Mouse (Mus musculus) CH12F3 (cell line): ENCODE results near the gene Plekha4.

Source experiments
- in situ Hi-C: fragments of 300-500 bp; cut with MboI; formaldehyde crosslinking; loops from 2 replicates; pipeline ENCODE4 v1.14.3; 2020; ENCODE audit warnings: low sequenced_read_pairs

The Plekha4 gene

DNA sequence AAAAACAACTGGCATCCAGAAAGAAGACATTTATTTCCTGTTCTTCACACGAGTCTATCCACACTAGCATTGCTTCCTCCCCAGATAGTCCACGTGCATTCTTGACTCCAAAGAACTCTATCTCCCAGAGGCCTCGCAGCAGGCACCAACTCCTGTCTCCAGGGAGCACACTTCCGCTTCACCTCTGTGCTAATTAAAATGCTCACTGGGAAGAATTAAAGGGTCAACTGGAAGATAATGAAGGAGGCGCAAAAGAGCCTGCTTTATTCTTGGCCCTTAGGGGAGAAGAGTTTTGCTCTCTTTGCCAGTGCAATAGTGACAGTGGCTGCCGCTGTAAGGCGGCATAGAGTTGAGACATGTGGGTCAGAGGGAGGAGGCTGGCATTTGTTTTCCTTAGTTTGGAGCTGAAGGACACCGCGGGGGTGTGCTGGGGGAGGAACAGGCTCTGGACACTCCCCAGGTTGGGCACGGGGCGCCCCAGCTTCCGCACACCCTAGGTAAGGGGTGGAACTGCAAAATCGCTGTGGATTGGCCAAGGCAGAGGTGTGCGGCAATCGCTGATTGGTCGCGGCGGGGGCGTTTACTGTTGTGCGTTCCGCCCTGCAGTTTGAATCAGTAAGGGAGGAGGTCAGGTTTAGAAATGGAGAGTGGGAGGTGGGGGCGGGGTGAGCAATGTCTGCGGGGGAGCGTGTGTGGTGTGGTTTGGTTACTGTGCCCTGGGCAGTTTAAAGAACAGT is 41.8 kb downstream of the Plekha4 start:
- in situ Hi-C loops, result no loop called here

DNA sequence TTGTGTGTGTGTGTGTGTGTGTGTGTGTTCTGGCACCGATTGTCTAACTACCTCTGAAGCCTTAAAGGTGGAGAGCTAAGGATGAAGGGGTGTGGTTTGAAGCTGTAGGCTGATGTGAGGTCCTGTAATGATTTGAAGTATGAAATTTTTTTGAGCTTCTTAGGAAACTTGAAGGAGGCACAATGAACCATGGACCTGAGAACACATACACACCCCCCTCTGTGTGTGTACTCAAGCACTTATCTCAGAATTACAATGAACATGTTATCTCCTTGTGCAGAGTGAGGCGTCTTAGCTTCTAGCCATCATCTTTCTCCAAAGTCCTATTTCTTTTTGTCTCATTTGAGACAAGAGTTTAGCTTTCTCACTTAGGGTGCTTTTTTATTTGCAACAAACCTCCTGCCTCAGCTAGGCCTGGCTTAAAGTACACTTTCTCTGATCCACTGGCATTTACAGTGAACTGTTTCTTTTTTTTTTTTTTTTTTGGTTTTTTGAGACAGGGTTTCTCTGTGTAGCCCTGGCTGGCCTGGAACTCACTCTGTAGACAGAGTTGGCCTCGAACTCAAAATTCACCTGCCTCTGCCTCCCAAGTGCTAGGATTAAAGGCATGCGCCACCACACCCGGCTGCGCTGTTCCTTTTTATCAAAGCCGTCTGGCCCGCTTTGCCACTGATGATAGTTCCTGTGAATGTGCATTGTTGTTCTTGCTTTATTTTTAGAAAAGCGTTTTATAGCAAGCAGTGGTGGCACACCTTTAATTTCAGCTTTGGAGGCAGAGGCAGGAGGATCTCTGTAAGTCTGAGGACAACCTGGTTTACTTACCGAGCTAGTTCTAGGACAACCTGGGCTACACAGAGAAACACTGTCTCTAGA is 42.7 kb downstream of the Plekha4 start:
- in situ Hi-C loops, result no loop called here

DNA sequence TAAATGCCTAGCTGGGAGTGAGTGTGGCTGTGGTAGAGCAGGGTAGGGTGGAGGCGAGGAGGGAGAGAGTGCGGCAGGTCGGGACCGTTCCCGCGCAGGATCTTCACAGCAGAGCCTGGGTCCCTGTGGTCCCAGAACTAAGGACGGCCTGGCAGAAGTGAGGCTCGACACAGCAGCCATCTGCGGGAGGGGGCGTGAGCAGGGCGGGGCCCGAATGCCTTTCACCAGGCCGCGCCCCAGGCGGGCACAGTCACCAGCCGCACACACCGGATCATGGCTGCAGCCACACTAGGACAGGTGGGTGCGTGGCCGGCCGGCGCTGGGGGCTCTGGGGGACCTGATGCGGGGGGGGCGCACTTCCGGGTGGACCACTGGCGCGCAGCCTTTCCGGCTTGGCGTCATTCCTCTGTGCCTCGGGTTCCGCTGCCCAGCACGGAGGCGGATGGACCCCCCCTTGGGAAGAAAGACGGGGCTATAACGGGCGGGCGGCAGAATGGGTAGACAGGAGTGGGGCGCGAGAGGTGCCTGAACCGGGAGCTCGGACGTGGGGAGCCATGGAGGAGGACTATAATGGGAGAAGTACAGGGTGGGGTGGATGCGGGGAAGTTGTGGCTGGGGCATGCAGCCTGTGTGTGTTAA is 44.1 kb downstream of the Plekha4 start, which contains the start of gene Bcat2:
Gene Bcat2 (plus strand): TSS at position 51 of the 639 bp plus-strand sequence.
- in situ Hi-C loops, result no loop called here

DNA sequence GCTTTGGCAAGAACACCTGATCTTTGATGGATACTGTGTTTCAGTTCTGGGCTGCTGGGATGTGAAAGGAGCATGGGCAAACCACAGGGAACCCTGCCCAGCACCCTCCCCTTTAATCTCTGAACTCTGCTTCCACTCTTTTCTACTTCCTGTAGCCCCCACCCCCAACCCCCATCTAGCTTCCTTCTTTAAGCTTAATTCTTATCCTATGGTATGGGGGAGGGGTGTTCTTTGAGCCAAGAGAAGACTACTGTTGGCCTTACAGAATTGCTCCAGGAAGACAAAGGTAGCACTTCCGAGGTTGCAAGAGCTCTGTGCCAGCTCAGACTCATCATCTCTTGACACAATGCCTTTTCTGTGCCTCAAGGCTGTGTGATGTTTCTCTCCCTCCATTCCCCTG is 45.8 kb downstream of the Plekha4 start:
- in situ Hi-C loops, result no loop called here

DNA sequence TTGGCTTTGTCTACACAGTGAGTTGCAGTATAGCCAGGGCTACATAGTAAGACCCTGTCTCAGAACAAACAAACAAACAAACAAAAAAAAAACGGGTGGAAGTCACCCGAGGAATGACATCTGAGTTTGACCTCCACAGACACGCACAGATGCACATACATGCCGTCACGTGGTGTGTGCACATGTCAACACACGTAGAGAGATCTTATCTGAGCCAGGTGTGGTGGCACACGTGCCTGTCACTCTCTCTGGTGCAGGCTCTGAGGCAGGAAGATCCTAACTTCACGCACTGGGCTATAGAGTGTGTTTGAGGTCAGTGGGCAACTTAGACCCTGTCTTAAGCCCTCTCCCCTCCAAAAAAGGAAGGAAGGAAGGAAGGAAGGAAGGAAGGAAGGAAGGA is 47.8 kb downstream of the Plekha4 start:
- in situ Hi-C loops, result no loop called here

DNA sequence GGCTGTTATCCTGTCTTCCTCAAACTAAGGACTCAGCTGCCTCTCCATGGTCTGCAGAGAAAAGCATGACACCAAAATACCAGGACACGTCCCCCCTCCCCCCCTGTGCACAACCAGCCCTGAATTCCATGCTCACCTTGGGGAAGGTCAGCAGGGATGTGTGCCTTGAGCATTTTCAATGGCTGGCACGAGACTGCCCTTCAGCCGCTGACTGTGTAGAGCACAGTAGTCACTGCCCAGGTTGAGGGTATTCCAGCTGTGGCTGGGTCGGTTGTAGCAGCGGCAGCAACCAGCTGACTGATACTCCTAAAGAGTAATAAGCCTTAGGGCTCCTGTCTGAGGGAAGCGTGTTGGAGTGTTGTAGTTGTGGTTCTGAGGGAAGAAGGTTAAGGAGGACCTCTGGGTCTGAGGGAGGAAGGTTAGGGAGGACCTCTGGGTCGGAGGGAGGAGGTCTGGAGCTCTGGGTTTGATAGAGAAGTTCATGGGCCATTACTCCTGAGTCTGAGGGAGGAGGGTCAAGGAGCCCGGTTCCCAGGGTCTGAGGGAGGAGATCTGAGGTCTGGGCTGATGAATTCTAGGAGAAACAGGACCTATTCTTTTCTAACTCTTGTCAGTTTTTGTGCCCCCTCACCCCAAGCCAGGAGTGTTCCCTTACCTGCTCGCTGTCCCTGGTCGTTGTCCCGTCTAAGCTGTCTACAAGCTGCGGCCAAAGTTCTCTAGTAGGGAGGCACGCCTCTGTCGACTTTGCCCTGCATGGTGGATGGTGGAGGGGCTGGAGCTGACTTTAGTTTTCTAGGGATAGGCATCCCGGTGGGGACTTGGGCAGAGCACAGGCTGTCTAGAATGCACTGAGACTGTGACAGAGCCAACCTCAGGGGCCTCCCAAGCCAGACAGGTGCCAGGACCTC is 48.6 kb downstream of the Plekha4 start:
- in situ Hi-C loops, result no loop called here

DNA sequence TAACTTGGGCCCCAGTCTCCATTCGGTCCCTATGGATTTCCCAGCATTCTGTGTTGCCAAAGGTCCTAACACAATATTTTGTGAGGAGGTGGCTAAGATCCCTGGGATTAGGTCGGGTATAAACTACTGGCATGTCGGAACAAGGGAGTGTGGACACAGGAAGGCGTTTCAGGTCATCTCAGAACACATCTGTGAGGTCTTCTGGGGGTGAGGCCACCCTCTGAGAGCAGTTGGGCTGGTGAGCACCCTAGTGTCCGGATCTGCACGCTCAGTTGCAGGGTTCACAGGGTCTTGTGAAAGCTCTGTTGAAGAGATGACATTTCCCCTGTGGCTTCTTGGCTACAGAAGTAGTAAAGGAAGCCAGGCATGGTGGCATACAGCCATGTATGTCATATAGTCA is 59.8 kb downstream of the Plekha4 start:
- in situ Hi-C loops, result no loop called here

DNA sequence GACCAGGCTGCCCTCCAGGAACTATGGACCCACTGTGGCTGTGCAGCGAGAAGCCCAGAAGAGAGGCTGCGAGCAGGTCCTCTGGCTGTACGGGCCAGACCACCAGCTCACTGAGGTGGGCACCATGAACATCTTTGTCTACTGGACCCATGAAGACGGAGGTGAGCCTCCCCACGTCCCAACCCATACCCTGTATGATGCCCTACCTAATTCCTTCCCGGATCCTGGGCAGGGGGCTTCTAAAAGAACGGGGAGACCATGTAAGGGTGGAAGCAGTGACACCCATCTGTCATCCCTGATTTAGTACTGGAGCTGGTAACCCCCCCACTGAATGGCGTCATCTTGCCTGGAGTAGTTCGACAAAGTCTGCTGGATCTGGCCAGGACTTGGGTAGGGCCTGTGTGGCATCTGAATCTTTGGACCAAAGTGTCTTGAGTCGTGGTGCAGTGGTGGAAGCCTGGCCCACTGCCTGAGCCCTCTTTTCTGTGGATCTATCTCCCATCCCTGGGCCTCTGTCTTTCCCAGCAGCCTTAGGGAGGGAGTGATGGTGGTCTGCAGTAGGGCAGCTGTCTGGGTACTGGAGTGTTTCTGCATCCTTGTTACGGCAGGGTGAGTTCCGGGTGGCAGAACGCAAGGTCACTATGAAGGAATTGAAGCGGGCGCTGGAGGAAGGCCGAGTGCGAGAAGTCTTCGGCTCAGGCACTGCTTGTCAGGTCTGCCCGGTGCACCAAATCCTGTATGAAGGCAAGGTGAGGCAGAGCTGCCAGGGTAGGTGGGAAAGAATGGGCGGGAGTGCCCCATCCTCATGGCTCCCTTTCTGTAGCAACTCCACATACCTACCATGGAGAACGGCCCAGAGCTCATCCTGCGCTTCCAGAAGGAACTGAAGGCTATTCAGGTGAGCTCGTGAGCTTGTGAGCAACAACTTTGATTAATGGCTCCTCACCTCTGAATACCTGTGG is 61.8 kb downstream of the Plekha4 start:
- in situ Hi-C loops, result no loop called here

DNA sequence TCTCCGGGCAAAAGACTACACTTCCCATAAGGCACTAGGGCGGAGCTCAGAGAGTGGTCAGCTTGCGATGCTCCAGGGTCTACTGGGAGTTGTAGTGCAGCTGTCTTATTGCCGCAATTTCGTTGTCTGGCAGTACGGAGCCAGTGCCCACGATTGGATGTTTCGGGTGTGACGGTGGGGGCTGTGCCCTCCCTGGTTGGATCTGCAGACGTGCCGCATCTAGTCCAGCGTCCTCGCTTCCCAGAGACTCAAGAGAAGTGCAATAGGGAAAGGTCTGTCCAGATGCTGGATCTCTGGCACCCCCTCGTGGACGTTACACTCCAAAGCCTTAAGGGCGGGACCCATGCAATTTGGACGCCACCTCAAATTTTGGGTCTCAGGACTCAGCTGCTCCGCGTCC is 63.0 kb downstream of the Plekha4 start:
- in situ Hi-C loops, result no loop called here

DNA sequence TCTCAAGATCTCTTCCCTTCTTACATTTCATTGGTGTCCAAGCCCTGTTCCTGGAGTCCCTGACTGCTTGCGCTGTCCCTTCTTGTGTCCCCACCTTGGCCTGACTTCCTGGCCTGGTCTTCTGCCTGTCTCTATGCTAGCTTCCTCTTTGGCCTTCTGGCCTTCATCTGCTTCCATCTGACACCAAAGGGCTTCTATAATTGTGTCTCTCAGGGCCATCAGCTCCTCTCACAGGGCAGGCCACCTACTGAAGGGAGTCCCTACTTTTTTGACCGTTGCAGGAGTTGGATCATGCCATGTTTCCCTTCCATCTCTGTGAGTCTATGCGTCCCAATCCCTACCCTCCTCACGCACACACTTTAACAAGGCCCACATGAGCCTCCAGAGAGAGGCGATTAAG is 63.8 kb downstream of the Plekha4 start:
- in situ Hi-C loops, result loop anchor here (10.0 kb wide), 1 partner anchor 95 kb away; the partner anchor contains the start of gene Ntn5

DNA sequence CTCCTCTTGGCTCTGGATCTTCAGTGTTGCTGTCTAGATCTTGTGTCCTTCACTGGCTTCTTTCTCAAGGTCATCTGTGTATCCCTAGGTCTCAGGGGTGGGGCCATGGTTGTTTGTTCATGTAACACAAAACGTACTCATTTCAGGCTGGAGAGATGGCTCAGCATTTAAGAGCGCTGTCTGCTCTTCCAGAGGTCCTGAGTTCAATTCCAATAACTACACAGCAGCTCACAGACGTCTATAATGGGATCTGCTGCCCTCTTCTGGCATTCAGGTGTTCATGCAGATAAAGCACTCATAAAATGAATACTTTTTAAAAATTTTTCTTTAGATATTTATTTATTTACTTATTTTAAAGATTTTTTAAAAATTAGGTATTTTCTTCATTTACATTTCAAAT is 64.7 kb downstream of the Plekha4 start:
- in situ Hi-C loops, result loop anchor here (10.0 kb wide), 1 partner anchor 94 kb away; the partner anchor contains the start of gene Ntn5

DNA sequence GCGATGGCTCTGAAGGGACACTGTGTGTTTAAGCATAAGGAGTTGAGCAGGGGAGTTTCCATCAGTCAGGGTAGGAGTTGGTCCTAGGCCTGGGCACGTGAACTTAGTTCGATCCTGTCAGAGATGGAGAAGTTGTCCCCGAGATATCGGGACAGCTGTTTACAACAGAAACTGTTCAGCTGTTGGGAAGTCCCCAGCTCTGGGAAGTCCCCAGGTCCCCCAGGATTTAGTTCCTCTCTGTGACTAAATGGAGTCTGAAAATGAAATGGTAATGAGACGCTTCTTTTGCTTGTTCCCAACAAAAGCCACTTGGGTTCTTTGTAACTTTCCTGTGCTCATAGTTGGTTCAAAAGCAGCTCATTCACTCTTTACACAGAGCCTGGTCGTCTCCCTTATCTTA is 65.8 kb downstream of the Plekha4 start:
- in situ Hi-C loops, result loop anchor here (10.0 kb wide), 1 partner anchor 93 kb away; the partner anchor contains the start of gene Ntn5

DNA sequence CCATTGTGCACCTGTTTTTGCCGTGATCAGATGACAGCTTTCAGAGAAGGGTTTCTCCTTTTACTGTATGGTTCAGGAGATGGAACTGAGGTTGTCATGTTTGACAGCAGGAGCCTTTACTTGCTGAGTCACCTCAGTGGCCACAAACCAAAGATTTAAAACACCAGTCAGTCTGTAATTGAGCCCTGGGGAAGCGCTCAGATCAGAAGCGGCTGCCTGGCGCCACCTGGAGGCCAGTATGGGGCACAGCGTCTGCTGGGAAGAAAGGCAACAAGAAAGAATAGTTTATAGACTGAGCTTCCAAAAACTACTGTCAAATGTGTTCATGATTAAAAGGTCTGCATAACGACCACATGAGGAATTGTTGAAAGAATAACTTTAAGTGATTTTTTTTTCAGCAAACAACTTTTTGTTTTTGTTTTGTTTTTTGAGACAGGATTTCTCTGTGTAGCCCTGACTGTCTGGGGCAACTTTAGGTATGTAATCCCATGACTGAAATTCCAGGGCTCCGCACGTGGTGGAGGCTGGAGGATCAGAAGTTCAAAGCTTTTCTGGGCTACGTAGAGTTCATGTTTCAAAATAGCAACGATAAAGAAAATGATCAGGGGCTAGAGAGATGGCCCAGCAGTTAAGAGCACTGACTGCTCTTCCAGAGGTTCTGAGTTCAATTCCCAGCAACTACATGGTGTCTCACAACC is 67.1 kb downstream of the Plekha4 start:
- in situ Hi-C loops, result loop anchor here (10.0 kb wide), 1 partner anchor 92 kb away; the partner anchor contains the start of gene Ntn5

DNA sequence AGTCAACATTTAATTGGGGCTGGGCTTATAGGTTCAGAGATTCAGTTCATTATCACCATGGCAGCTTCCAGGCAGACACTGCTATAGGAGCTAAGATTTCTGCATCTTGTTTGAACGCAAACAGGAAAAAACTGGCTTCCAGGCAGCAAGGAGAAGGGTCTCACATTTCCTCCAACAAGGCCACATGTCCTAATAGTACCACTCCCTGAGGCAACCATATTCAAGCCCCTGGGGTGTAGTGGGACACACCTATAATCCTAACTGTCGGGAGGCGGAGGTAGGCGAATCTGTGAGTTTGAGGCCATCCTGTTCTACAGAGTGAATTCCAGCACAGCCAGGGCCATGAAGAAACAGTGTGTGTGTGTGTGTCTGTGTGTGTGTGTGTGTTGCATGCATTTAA is 69.0 kb downstream of the Plekha4 start:
- in situ Hi-C loops, result loop anchor here (10.0 kb wide), 1 partner anchor 90 kb away; the partner anchor contains the start of gene Ntn5

DNA sequence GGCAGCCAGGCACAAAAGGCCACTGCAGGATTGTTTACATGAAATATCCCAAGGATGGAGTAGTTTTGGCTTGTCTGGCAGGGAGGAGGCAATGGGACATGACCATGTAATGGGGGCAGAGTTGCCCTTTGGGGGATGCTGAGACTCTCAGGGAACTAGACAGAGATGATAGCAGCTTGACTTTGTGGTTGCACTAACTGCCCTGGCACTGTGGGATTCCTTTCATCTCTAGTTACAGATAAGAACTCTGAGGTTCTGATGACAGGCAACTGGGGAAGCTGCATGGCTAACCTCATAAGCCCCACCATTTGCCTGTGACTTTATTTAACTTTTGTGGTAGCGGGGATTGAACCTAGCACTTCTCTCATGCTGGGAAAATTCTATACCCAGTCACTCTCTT is 70.0 kb downstream of the Plekha4 start:
- in situ Hi-C loops, result loop anchor here (10.0 kb wide), 1 partner anchor 89 kb away; the partner anchor contains the start of gene Ntn5

DNA sequence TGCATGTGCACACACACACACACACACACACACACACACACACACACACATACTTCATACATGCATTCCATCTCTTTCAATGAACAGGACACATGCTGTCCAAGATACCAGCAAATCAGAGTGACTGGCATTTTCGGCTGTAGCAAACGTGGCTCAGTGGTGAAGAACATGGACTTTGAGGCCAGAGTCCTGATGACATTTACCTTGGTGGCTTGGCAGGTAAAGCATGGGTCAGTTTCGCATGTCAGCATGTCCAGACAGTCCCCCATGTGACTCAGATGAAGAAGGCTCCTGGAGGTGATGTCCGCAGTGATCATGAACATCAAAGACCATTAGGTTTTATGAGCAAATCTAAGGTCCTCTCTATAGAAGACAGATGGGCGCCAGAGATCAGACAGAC is 70.9 kb downstream of the Plekha4 start:
- in situ Hi-C loops, result loop anchor here (10.0 kb wide), 1 partner anchor 88 kb away; the partner anchor contains the start of gene Ntn5

DNA sequence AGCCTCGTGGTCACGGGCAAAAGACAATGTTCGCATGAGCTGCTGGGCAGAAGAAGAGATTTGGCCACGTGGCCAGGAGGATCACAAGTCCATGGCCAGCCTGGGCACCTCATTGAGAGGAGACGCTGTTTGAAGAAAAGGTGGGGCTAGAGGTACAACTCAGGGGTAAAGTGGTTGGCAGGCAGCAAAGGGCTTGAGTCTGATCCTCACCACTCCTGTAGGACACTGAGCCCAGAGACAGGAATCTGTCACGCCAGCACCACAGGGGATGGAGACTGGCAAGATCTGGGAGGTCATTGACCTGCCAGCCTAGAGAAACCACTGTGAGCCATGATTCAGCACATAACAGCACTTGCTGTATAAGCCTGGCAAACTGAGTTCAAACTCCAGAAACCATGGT is 71.4 kb downstream of the Plekha4 start:
- in situ Hi-C loops, result loop anchor here (10.0 kb wide), 1 partner anchor 87 kb away; the partner anchor contains the start of gene Ntn5
